Mouse (Mus musculus): ENCODE measurements around the gene Kcnj2. TPM values are rescaled to one million over a fixed set of nuclear protein-coding genes. Genes with fewer than 3 reads are reported as not detected.

Gene Kcnj2
- polyA plus RNA-seq (2016; fragmentation: Nextera tagmentation; extraction: Ambion mirVana), result 2.9 and 3.2 TPM in 2 replicates

DNA sequence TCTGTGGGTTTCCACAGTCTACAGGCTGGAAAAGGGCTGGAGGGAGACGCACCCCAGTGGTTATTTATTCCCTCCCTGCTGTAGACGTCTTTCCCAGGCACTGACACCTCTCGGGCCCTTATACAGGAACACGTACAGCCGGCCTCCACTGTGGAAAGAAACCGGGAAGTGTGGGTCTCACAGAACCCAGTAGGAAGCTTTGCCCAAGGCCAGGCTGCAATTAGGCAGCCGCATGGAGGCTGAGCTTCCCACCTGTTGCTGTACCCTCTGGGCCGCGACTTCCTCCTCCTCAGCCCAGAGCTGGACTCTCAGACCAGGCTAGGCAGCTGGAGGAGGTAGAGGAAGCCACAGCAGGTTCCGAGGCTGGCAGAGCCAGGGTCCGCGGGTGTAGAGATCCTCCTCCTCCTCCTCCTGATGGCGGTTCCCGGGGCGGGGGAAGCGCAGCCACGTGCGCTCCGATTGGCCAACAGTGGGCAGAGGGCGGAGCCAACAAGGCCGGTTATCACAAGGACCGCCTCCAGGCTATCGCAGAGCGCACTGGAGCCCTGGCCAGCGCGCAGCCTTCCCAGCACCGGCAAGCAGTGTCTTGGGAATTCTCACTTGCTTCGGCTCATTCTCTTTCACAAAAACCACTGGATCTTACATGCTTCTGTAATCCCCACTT lies at the start of gene Kcnj2:
TSS of gene Kcnj2 (plus strand) at position 530 of the 664 bp plus-strand sequence.
- no peaks in the 10 kb centered on the region for H3K36me3 ChIP-seq
- 1% methylated on average over 27 of the region's 28 CpGs for WGBS
- peak within 1 kb of the TSS; percentile 65 for H3K9ac ChIP-seq
- H3K27me3 ChIP-seq, result peaks cover 19% of the 10 kb centered on the region
- peak within 1 kb of the TSS; percentile 64 for H3K4me3 ChIP-seq
- ATAC-seq (ENCODE audit: low FRiP score), result peak; percentile 99
- peak within 1 kb of the TSS; percentile 94 for H3K4me2 ChIP-seq (replicated peaks)
- no peaks in the 10 kb centered on the region for H3K9me3 ChIP-seq (replicated peaks)
- H3K4me1 ChIP-seq, result peaks cover 12% of the 10 kb centered on the region
- H3K27ac ChIP-seq, result peak within 1 kb of the TSS; percentile 55

DNA sequence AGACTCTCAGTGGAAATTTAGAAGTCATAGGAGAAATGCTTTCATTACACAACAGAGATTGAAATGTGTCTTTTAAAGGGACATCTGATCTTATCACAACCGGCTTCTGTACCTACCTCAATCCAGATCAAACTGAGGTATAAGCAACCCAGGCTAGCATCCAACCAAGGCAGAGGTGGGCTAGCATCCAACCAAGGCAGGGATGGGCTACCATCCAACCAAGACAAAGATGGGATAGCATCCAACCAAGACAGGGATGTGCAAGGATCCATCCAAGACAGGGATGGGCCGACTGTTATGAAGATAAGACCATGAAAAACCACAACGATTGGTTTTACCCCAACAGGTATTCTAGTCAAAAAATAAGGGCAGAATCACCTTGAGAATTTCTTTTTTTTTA lies 49.8 kb upstream of the Kcnj2 start:
- WGBS, result 98% methylated on average over 3 of the region's 3 CpGs

DNA sequence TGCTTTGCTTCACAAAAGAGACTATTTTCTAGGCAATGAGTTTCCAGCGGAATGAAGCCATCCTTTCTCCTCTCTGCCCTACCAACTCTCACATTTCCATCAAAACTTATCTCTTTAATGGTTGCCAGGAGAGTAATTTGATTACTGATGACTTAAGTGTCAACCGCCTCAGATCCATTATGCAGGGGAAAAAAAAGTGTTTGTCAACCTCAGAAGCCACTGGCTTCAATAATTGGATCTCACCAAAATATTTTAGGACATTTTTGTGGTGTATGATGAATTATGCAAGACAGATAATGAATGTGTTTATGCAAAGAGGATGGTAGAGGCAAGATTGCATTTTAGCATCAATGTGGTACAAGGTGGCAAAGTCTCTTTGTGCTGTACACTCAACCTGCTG lies 45.8 kb upstream of the Kcnj2 start:
- no peak for ATAC-seq (ENCODE audit: low FRiP score)
- 0 out of 2 replicates have a peak overlapping the region, but pooled peaks have one; percentile 23 for H3K27ac ChIP-seq
- 38% methylated on average over 2 of the region's 2 CpGs for WGBS

More for the DNA sequence above, 49.8 kb upstream of the Kcnj2 start:
- Histone ChIP-seq H3K27ac (no peak overlapping the region), H3K27me3 (no peaks in the 10 kb centered on the region), H3K36me3 (no peaks in the 10 kb centered on the region), H3K9me3 (replicated peaks) (no peaks in the 10 kb centered on the region), H3K9ac (no peak overlapping the region), H3K4me3 (no peak overlapping the region), H3K4me1 (peaks cover 4% of the 10 kb centered on the region; the same call in 1 of the 2 replicates), H3K4me2 (replicated peaks) (no peak overlapping the region)
- no peak for ATAC-seq (ENCODE audit: low FRiP score)

DNA sequence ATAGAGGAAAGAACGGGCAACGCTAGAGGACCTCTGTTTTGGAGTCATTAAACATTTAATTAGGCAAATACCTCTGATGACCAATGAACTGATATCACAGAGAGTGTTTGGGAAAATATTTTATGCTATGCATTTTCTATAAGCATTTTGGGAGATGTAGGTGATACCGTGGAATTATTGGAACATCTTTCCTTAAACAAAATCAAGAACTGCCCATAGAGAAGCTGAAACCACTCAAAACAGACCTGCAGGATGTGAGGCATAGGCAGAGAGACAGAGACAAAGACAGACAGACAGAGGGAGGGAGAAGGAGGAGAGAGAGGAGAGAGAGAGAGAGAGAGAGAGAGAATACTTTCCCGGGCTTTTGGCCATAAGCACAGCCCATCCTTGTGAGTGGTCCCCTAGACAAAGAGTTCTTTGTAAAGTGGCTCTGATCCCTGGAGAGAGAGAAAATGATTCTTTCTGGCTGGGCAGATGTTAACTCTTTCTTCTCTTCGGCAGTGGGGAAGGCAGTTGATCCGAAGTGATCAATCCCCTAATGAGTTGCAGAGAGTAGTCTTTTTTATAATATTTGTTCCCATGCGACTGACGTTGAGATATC lies 43.2 kb upstream of the Kcnj2 start:
- no peak for ATAC-seq (ENCODE audit: low FRiP score)
- Histone ChIP-seq H3K4me2 (replicated peaks) (no peak overlapping the region), H3K4me1 (peaks cover 9% of the 10 kb centered on the region; the same call in 1 of the 2 replicates), H3K36me3 (no peaks in the 10 kb centered on the region), H3K9ac (no peak overlapping the region), H3K27me3 (no peaks in the 10 kb centered on the region), H3K9me3 (replicated peaks) (no peaks in the 10 kb centered on the region), H3K4me3 (no peak overlapping the region), H3K27ac (no peak overlapping the region)
- WGBS, result 37% methylated on average over 8 of the region's 8 CpGs

More for the DNA sequence above, 45.8 kb upstream of the Kcnj2 start:
- H3K4me2 ChIP-seq (replicated peaks), result no peak overlapping the region
- no peak overlapping the region for H3K4me3 ChIP-seq
- H3K4me1 ChIP-seq, result peaks cover 9% of the 10 kb centered on the region; the same call in 1 of the 2 replicates
- no peaks in the 10 kb centered on the region for H3K36me3 ChIP-seq
- H3K27me3 ChIP-seq, result no peaks in the 10 kb centered on the region
- no peak overlapping the region for H3K9ac ChIP-seq
- no peaks in the 10 kb centered on the region for H3K9me3 ChIP-seq (replicated peaks)

GRCm38 (mm10) chr11:111042175-111042574 lies 23.8 kb upstream of the Kcnj2 start:
- WGBS, result 49% methylated on average over 5 of the region's 5 CpGs
- Histone ChIP-seq H3K36me3 (no peaks in the 10 kb centered on the region), H3K9me3 (replicated peaks) (no peaks in the 10 kb centered on the region), H3K27me3 (no peaks in the 10 kb centered on the region), H3K27ac (no peak overlapping the region), H3K4me1 (no peaks in the 10 kb centered on the region), H3K4me2 (replicated peaks) (no peak overlapping the region), H3K4me3 (no peak overlapping the region), H3K9ac (no peak overlapping the region)
- ATAC-seq (ENCODE audit: low FRiP score), result no peak

GRCm38 (mm10) chr11:111043298-111043697 lies 22.7 kb upstream of the Kcnj2 start:
- no peak overlapping the region for H3K4me3 ChIP-seq
- H3K36me3 ChIP-seq, result no peaks in the 10 kb centered on the region
- no peak overlapping the region for H3K9ac ChIP-seq
- no peak overlapping the region for H3K27ac ChIP-seq
- H3K4me1 ChIP-seq, result no peaks in the 10 kb centered on the region
- 80% methylated on average over 4 of the region's 4 CpGs for WGBS
- H3K27me3 ChIP-seq, result no peaks in the 10 kb centered on the region
- no peak overlapping the region for H3K4me2 ChIP-seq (replicated peaks)
- no peak for ATAC-seq (ENCODE audit: low FRiP score)
- H3K9me3 ChIP-seq (replicated peaks), result no peaks in the 10 kb centered on the region

- Histone ChIP-seq H3K4me2 (replicated peaks) (no peak overlapping the region), H3K4me1 (no peaks in the 10 kb centered on the region), H3K36me3 (no peaks in the 10 kb centered on the region), H3K27ac (no peak overlapping the region), H3K4me3 (no peak overlapping the region), H3K9ac (no peak overlapping the region), H3K27me3 (no peaks in the 10 kb centered on the region), H3K9me3 (replicated peaks) (no peaks in the 10 kb centered on the region)
- no peak for ATAC-seq (ENCODE audit: low FRiP score)
- WGBS, result 91% methylated on average over 3 of the region's 3 CpGs
Observed at GRCm38 (mm10) chr11:111054252-111054651, 11.7 kb upstream of the Kcnj2 start.

GRCm38 (mm10) chr11:111054854-111055822 lies 10.8 kb upstream of the Kcnj2 start:
- WGBS, result 90% methylated on average over 8 of the region's 8 CpGs
- H3K9ac ChIP-seq, result no peak overlapping the region
- no peaks in the 10 kb centered on the region for H3K36me3 ChIP-seq
- H3K27ac ChIP-seq, result no peak overlapping the region
- H3K4me2 ChIP-seq (replicated peaks), result no peak overlapping the region
- no peak for ATAC-seq (ENCODE audit: low FRiP score)
- no peaks in the 10 kb centered on the region for H3K9me3 ChIP-seq (replicated peaks)
- no peaks in the 10 kb centered on the region for H3K27me3 ChIP-seq
- H3K4me1 ChIP-seq, result 0 out of 2 replicates have a peak, but pooled peaks cover 2% of the 10 kb centered on the region
- H3K4me3 ChIP-seq, result no peak overlapping the region

GRCm38 (mm10) chr11:111056030-111056429 lies 9.9 kb upstream of the Kcnj2 start:
- WGBS, result 83% methylated on average over 13 of the region's 13 CpGs

DNA sequence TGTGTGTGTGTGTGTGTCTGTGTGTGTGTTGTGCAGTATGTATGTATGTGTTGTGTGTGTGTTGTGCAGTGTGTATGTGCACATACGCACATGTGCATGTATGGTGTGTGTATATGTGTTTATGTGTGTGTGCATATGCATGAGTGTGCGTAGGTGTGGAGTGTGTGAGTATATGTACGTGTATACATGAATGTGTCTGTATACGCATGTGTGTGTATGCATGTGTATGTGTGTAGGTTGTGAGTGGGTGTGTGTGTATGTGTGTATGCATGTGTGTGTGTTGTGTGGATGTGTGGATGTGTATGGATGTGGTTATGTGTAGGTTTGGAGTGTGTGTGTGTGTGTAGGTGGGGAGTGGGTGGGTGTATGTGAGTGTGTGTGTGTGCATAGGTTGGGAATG lies 8.5 kb upstream of the Kcnj2 start:
- Histone ChIP-seq H3K27me3 (no peaks in the 10 kb centered on the region), H3K4me3 (no peak overlapping the region), H3K4me1 (0 out of 2 replicates have a peak, but pooled peaks cover 4% of the 10 kb centered on the region), H3K4me2 (replicated peaks) (no peak overlapping the region), H3K9me3 (replicated peaks) (no peaks in the 10 kb centered on the region), H3K36me3 (no peaks in the 10 kb centered on the region), H3K9ac (no peak overlapping the region), H3K27ac (no peak overlapping the region)
- ATAC-seq (ENCODE audit: low FRiP score), result no peak
- 95% methylated on average over 4 of the region's 4 CpGs for WGBS

More at GRCm38 (mm10) chr11:111056030-111056429, 9.9 kb upstream of the Kcnj2 start:
- H3K4me3 ChIP-seq, result no peak overlapping the region
- H3K4me1 ChIP-seq, result 0 out of 2 replicates have a peak, but pooled peaks cover 4% of the 10 kb centered on the region
- H3K4me2 ChIP-seq (replicated peaks), result no peak overlapping the region
- H3K27ac ChIP-seq, result no peak overlapping the region
- no peaks in the 10 kb centered on the region for H3K9me3 ChIP-seq (replicated peaks)
- no peak overlapping the region for H3K9ac ChIP-seq
- no peaks in the 10 kb centered on the region for H3K36me3 ChIP-seq
- no peak for ATAC-seq (ENCODE audit: low FRiP score)
- no peaks in the 10 kb centered on the region for H3K27me3 ChIP-seq

DNA sequence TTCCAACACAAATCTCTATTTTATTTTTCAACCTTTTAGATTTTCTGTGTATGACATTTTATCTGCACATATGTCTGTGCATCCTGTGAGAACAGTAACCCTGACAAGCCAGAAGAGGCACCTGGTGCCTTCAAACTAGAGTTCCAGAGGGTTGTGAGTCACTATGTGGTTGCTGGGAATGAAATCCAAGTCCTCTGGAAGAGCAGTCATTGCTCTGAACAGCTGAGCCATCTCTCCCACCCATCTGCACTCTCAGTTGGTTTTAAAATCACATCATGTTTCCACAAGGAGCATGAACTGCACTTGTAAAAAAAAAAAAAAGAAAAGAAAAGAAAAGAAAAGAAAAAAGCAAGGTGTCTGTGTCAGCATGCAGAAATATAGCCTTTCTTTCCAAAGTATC lies 6.5 kb upstream of the Kcnj2 start:
- Histone ChIP-seq H3K9me3 (replicated peaks) (no peaks in the 10 kb centered on the region), H3K27me3 (no peaks in the 10 kb centered on the region), H3K4me2 (replicated peaks) (no peak overlapping the region), H3K4me3 (no peak overlapping the region), H3K4me1 (0 out of 2 replicates have a peak, but pooled peaks cover 4% of the 10 kb centered on the region), H3K27ac (no peak overlapping the region), H3K36me3 (no peaks in the 10 kb centered on the region), H3K9ac (no peak overlapping the region)
- ATAC-seq (ENCODE audit: low FRiP score), result no peak

DNA sequence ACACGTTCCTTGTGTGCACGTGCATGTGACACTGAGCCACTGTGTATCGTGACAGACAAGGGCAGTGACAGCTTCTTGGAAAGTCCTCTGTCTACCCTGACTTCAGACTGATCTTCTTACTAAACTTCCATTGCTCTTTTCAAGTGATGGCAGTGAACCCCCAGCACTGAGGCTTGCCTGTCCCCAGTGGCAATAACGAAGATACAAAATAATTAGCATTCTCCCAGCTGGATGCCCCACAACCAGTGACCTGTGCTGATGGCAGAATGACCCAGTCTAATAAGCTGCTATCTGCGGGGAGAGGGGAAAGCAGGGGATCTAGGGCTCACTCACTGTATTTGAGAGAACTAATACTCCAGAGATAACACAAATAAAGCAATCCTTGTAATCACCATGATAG lies 5.7 kb upstream of the Kcnj2 start:
- no peak overlapping the region for H3K9ac ChIP-seq
- no peaks in the 10 kb centered on the region for H3K27me3 ChIP-seq
- no peak for ATAC-seq (ENCODE audit: low FRiP score)
- 53% methylated on average over 5 of the region's 5 CpGs for WGBS
- H3K27ac ChIP-seq, result no peak overlapping the region
- H3K4me2 ChIP-seq (replicated peaks), result no peak overlapping the region
- H3K4me1 ChIP-seq, result 0 out of 2 replicates have a peak, but pooled peaks cover 8% of the 10 kb centered on the region
- H3K4me3 ChIP-seq, result no peak overlapping the region
- no peaks in the 10 kb centered on the region for H3K9me3 ChIP-seq (replicated peaks)
- no peaks in the 10 kb centered on the region for H3K36me3 ChIP-seq

All from hindbrain, embryonic 12.5 days (tissue).